Mouse (Mus musculus) monocyte, adult 5-6 weeks (primary cell): ENCODE measurements around the gene Add2. TPM values are rescaled to one million over a fixed set of nuclear protein-coding genes. Genes with fewer than 3 reads are reported as not detected.

Source experiments
- ATAC-seq: fragments of 153-309, 156-312 bp; replicated peaks from 2 replicates; pipeline ENCODE4 v1.8.0; 2017; ENCODE audit warnings: mild to moderate bottlenecking; ENCODE audit not compliant: low TSS enrichment, insufficient number of reproducible peaks, severe bottlenecking, poor library complexity, low FRiP score
- total RNA-seq: library from RNA; stranded (forward); fragments of 200-1000, 200-491, 200-594 nt; gene quantifications from 3 replicates; pipeline ENCODE4 v1.2.3, GENCODE M21; 2017

Add2 gene
- total RNA-seq, 1 experiment from 2014 or later, result not detected

GRCm38 (mm10) chr6:86073882-86074281 lies 45.4 kb downstream of the Add2 start:
- ATAC-seq, result no peak

GRCm38 (mm10) chr6:86074538-86075204 lies 46.2 kb downstream of the Add2 start:
- no peak for ATAC-seq

- ATAC-seq, result no peak
Measured at GRCm38 (mm10) chr6:86076525-86076924, 48.0 kb downstream of the Add2 start.

- no peak for ATAC-seq
Measured at GRCm38 (mm10) chr6:86077880-86078279, 49.4 kb downstream of the Add2 start.

- ATAC-seq, result no peak
Measured at GRCm38 (mm10) chr6:86078361-86079010, 50.0 kb downstream of the Add2 start.

GRCm38 (mm10) chr6:86079323-86079722 lies 50.8 kb downstream of the Add2 start:
- ATAC-seq, result no peak

- no peak for ATAC-seq
Measured at GRCm38 (mm10) chr6:86085518-86085917, 57.0 kb downstream of the Add2 start.

- no peak for ATAC-seq
Measured at GRCm38 (mm10) chr6:86086851-86087571, 58.5 kb downstream of the Add2 start.

GRCm38 (mm10) chr6:86087813-86088212 lies 59.3 kb downstream of the Add2 start:
- ATAC-seq, result no peak

GRCm38 (mm10) chr6:86094202-86094838 lies 65.8 kb downstream of the Add2 start:
- ATAC-seq, result no peak

- ATAC-seq, result no peak
Measured at GRCm38 (mm10) chr6:86095518-86095917, 67.0 kb downstream of the Add2 start.

- no peak for ATAC-seq
Measured at GRCm38 (mm10) chr6:86096733-86097132, 68.3 kb downstream of the Add2 start.

GRCm38 (mm10) chr6:86097155-86097554 lies 68.7 kb downstream of the Add2 start:
- ATAC-seq, result no peak

- no peak for ATAC-seq
Measured at GRCm38 (mm10) chr6:86099003-86099402, 70.5 kb downstream of the Add2 start.

GRCm38 (mm10) chr6:86101451-86101850 lies 73.0 kb downstream of the Add2 start:
- no peak for ATAC-seq

GRCm38 (mm10) chr6:86102874-86103273 lies 74.4 kb downstream of the Add2 start:
- ATAC-seq, result no peak

- ATAC-seq, result no peak
Measured at GRCm38 (mm10) chr6:86103614-86104013, 75.1 kb downstream of the Add2 start.

GRCm38 (mm10) chr6:86104719-86105118 lies 76.2 kb downstream of the Add2 start:
- no peak for ATAC-seq

GRCm38 (mm10) chr6:86106045-86106444 lies 77.6 kb downstream of the Add2 start:
- ATAC-seq, result no peak
